Mouse (Mus musculus) cortical plate, adult 2 months (tissue): ENCODE measurements around the gene Gm45837. TPM values are rescaled to one million over a fixed set of nuclear protein-coding genes. Genes with fewer than 3 reads are reported as not detected.

ENCODE experiments used
- H3K27ac ChIP-seq: fragments of 200-500 bp; 2 replicates; pipeline ENCODE4 v1.5.1; 2012; ENCODE audit warnings: low read length, control low read depth, inconsistent platforms; ENCODE audit not compliant: insufficient read depth
- H3K4me1 ChIP-seq: fragments of 200-500 bp; 2 replicates; pipeline ENCODE4 v1.6.1; 2011; ENCODE audit warnings: low read length; ENCODE audit not compliant: control insufficient read depth, insufficient read depth
- H3K4me3 ChIP-seq: fragments of 200-500 bp; 2 replicates; pipeline ENCODE4 v1.5.1; 2011; ENCODE audit warnings: mild to moderate bottlenecking, low read length, control low read depth; ENCODE audit not compliant: insufficient read depth
- CTCF ChIP-seq: fragments of 200-500 bp; IDR thresholded peaks from 2 replicates; pipeline ENCODE4 v1.5.1; 2011; ENCODE audit warnings: mild to moderate bottlenecking, control low read depth, low read length; ENCODE audit not compliant: insufficient read depth; ENCODE audit errors: extremely low read depth
- POLR2A ChIP-seq: fragments of 200-500 bp; IDR thresholded peaks from 2 replicates; pipeline ENCODE4 v1.6.1; 2011; ENCODE audit warnings: mild to moderate bottlenecking, low read length, control low read depth; ENCODE audit not compliant: insufficient read depth; ENCODE audit errors: extremely low read depth
- polyA plus RNA-seq: library from polyadenylated mRNA; depleted of rRNA; stranded (reverse); fragments of >200 nt; gene quantifications from 2 replicates; pipeline ENCODE4 v1.2.3, GENCODE M21; 2012

Gm45837 gene
- polyA plus RNA-seq, 1 experiment: 0.56 TPM

DNA sequence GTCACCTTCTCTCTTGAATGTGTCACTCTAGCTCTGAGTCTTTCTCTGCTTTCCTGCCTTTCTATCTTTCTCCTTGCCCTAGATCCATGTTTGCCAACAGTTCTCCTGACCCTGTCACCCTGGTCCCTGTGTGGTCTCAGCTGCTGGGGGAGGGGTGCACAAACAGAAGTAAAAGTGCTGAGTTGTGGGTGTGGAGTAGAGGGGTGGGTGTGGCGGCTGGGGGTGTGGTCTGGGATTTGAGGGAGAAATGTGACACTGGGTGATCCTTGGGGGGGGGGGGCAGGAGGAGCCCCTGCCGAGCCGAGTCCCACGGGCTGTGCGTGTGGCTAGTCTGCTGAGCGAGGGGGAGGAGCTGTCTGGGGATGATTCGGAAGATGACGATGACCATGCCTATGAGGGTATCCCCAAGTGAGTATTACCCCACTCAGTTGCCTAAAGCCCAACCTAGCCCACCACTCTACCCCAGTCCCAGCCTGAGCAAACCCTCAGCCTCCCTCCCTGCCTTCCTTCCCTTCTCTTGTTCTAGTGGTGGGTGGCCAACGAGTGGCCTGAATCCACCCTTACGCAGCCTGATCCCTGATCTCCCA is 24.7 kb upstream of the Gm45837 start:
- Histone ChIP-seq H3K4me1 (no peaks in the 10 kb centered on the region), H3K4me3 (no peak overlapping the region), H3K27ac (no peak overlapping the region)
- no peak for TF ChIP-seq POLR2A
- no peak for TF ChIP-seq CTCF

DNA sequence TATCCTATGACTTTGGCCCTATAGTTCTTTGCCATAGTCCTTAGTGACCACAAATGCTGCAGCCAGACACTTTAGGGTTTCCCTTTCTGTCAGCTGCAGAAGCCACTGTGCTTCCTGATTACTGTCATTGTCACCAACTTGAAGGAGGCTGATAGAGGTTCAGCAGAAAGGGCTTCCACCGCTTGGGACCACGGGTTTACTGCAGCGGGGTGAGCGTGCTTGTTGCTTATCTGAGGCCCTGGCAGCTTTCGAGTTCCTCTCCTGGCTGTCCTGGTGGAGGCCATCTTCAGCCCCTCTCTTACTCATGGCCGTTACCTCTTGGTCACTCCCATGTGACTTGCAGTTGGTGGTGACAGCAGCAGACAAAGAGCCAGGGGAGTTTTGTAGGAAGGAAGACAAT is 21.4 kb upstream of the Gm45837 start:
- H3K4me3 ChIP-seq: no peak overlapping the region
- TF ChIP-seq POLR2A: no peak
- TF ChIP-seq CTCF: no peak
- H3K27ac ChIP-seq: no peak overlapping the region
- peaks cover 3% of the 10 kb centered on the region; the same call in 1 of the 2 replicates for H3K4me1 ChIP-seq

DNA sequence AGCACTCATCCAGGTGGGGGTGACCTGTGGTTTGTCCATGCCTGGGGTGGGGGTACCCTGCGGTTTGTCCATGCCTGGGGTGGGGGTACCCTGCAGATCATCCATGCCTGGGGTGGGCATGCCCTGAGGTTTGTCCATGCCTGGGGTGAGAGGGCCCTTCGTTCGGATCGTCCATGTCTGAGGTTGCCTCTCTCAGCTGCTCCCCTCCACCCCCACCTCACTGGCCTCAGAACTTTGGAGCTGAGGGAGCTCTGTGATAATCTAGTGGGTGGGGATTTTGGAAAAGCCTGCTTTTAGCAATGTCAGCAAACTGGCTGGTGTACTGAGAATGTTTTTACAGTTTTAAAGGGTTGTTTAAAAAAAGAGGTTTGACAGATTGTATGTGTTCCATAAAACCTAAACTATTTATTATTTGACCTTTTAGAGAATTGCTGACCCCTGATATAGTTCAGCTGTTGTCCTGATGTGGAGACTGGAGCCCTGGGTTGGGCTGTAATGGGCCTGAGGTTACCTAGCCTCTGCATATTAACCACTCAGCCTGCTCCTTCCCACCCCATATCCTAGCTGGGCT is 18.7 kb upstream of the Gm45837 start:
- TF ChIP-seq POLR2A: no peak
- TF ChIP-seq CTCF: no peak
- H3K4me1 ChIP-seq: peaks cover 3% of the 10 kb centered on the region; the same call in 1 of the 2 replicates
- no peak overlapping the region for H3K27ac ChIP-seq

DNA sequence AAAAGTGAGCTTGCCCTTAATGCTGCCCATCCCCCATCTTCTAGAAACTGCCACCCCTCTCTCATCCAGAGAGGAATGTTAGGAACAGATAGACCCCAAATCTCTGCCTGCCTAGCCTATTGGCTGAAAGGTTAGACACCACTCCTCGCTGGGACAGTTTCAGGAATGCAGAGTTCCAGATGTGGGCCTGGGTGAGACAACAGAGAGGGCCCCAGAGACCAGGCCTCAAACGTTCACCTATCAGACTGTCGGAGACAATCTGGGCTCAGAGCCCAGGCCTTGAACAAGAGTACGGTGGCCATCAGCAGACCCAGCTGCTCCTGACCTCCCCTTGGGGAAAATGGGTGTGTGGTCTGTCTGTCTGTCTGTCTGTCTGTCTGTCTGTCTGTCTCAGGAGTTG is 17.7 kb upstream of the Gm45837 start:
- no peak for TF ChIP-seq POLR2A
- TF ChIP-seq CTCF: no peak
- Histone ChIP-seq H3K4me3 (no peak overlapping the region), H3K4me1 (peaks cover 3% of the 10 kb centered on the region; the same call in 1 of the 2 replicates), H3K27ac (no peak overlapping the region)

More for the DNA sequence above, 18.7 kb upstream of the Gm45837 start:
- no peak overlapping the region for H3K4me3 ChIP-seq

DNA sequence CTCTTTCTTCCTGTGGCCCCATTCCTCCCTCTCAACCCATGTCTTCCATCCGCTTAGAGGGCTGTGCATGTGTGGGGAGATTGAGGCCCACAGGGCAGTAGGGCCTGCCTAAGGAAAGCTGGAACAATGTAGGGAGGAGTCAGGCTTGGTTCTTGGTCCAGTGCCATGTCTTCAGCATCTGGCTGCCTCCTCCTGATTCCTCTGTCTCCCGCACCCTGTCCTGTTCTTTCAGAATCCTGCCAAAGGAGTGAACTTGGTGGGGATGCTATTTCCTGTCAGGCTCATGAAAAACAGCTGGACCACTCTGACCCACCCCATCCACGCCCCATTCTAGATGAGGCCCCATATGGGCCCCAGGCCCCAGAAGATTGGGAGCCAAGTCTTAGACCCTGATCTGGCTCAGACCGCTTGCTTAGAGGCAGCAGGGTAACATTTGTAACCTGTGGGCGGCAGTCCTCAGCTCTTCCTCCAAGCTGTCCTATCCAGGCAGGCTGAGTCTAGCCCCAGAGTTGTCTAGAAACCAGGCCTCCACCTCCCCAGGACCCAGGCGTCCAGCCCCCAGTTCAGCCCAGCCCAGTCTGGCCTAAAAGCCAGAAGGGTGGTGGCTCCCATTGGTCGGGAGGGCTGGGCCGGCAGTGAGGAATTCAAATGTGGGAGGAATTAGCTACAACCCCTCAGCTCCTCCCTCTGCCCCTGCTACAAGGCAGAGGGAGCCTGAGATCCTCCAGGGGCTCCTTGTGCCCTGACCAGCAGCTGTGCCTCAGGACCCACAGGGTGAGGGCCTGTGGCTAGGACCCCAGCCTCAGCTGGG is 16.8 kb upstream of the Gm45837 start:
- Histone ChIP-seq H3K4me1 (peaks cover 3% of the 10 kb centered on the region; the same call in 1 of the 2 replicates), H3K27ac (no peak overlapping the region), H3K4me3 (no peak overlapping the region)
- TF ChIP-seq POLR2A: no peak
- no peak for TF ChIP-seq CTCF

DNA sequence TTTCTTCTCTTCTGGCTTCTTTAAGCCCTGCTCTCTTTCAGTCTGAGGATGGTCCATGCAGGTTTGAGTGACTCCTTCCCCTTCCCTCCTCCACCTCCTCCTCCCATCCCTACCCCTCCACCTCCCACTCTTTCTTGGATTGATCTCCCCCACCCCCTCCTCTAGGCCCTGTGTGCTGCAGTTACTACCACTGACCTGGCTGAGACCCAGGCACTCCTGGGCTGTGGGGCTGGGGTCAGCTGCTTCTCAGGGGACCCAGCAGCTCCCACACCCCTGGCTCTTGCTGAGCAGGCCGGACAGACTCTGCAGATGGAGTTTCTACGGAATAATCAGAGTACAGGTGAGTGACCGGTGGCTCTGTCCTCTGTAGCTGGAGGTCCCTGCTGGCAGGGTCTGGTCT is 16.1 kb upstream of the Gm45837 start:
- Histone ChIP-seq H3K27ac (no peak overlapping the region), H3K4me3 (no peak overlapping the region), H3K4me1 (peaks cover 3% of the 10 kb centered on the region; the same call in 1 of the 2 replicates)
- TF ChIP-seq POLR2A (no peak), CTCF (no peak)

DNA sequence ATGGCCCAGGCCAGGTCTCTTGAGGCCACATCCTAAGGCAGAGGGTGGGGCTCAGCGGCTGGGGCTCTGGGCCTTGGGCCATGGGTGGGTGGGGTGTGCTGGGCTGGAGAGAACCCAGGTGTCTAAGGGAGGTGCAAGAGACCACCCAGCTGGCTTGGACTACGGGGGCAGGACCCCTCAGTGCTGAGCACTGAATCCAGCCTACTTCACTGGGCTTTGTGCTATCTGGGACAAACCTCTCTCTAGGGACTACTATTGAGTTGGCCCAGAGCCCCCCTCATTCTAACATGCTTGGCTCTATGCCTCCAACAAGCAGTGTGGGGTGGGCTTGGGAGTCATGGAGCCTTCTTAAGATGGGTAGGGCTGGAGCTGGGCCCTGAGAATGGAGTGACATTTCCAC is 15.2 kb upstream of the Gm45837 start:
- TF ChIP-seq POLR2A: no peak
- TF ChIP-seq CTCF: no peak
- Histone ChIP-seq H3K27ac (no peak overlapping the region), H3K4me3 (no peak overlapping the region)

DNA sequence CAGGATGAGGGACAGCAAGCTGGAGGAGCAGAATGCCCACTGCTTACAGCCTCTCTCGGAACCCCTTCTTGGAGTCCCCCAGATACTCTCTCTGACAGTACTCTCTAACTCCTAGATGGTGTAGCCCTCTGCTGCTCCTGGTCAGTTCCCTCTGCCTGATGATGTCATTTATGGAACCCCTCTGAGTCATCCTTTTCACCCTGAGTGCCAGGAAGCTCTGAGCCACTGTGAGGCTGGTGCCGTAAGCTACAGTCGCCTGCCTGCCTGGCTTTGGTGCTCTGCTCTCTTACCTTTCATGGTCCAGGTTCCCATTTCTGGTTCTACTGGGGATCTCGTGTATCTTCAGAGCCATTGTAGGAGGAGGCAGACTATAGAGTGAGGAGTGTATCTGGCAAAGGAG is 13.5 kb upstream of the Gm45837 start:
- no peak for TF ChIP-seq CTCF
- no peak for TF ChIP-seq POLR2A
- Histone ChIP-seq H3K27ac (no peak overlapping the region), H3K4me1 (peaks cover 3% of the 10 kb centered on the region; the same call in 1 of the 2 replicates), H3K4me3 (no peak overlapping the region)

More for the DNA sequence above, 15.2 kb upstream of the Gm45837 start:
- peaks cover 3% of the 10 kb centered on the region; the same call in 1 of the 2 replicates for H3K4me1 ChIP-seq

DNA sequence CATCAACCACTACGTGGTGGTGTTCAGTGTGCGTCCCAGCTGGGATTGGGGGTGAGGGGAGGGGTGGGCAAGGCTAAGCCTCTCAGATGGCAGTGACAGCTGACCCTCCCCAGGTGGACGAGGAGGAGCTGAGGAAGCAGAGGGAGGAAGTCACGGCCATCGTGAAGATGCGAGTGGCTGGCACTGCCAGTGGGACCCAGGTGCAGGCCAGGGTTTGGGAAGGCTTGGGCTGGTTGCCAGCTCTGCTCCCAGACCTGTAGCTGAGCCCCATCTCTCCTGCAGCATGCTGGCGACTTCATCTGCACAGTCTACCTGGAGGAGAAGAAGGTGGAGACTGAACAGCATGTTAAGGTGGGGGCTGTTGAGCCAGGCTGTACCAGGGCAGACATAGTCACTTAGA is 9.2 kb upstream of the Gm45837 start:
- H3K27ac ChIP-seq: no peak overlapping the region
- no peaks in the 10 kb centered on the region for H3K4me1 ChIP-seq
- TF ChIP-seq CTCF: no peak
- TF ChIP-seq POLR2A: no peak
- no peak overlapping the region for H3K4me3 ChIP-seq
